Mouse (Mus musculus) liver, embryonic 14.5 days (tissue): ENCODE measurements around the gene Dmd.

Source experiments
- CTCF ChIP-seq: IDR thresholded peaks from 2 replicates; pipeline ENCODE4 v1.5.1; 2016; ENCODE audit warnings: antibody characterized with exemption, low read depth, control low read depth
- EP300 ChIP-seq: IDR thresholded peaks from 2 replicates; pipeline ENCODE4 v1.6.1; 2016; ENCODE audit warnings: antibody characterized with exemption, low read depth

DNA sequence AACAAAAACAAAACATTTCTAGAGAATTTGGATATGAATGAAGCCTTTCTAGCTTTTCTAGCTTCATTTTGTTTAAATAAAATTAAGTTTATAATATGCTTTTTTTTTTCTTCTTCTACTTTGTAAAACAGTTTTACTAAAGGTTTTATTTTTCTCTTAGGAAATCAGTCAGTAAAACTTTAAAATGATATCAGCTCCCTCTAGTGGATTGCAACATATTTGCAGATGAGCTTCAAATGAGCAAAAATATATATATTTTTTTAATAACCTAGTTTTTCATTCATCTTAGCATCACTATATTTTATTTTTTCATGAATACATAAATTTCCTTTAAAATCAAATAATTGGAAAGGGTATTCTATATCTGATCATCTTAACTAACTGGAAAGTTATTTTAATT, 838.7 kb downstream of the Dmd start:
- TF ChIP-seq CTCF, result no peak
- no peak for TF ChIP-seq EP300
